Mouse (Mus musculus): ENCODE data around the gene E430018J23Rik.
"Not testable (repeated sequence)": the region's sequence is repeated elsewhere in the genome, so short reads cannot be mapped to it uniquely, and the experiment has no call there.

E430018J23Rik gene

DNA sequence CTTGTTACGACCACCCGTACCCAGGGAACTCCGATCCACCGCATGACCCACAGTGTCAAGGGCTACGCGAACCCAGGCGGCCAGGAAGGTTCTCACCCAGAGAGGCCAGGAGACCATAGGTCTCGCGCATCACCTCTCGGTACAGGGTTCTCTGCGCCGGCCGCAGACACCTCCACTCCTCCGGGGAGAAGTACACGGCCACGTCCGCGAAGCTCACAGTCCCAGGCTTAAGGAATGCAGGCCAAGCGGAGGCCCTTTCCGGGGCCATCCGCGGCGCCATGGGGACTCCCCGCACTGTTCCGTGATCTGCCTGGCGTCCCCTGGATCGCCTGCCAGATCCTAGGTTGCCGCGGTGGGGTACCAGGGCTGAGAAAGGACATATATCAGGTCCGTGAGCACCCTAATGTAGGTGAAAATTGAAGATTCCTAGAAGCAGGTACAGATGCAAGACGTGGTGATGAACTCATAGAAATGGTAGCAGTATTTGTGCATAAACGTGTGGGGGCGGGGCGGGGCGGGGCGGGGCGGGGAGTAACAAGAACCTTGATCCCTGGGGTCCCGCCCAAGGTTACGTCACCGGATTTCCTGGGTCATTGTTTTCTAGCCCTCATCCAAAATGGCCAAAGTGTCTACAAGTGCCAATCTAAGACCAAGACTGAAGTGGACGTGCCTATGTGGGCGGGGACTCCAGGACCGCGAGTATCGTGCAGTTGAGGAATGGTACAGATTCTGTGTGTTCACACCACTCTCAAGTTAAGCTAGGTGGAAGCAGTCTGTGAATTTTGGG, at the start of gene E430018J23Rik:
TSS of gene E430018J23Rik (minus strand) at position 473 of the 787 bp plus-strand sequence.
- peak; percentile 96 for DNase-seq (ENCODE audit: low spot score)

DNA sequence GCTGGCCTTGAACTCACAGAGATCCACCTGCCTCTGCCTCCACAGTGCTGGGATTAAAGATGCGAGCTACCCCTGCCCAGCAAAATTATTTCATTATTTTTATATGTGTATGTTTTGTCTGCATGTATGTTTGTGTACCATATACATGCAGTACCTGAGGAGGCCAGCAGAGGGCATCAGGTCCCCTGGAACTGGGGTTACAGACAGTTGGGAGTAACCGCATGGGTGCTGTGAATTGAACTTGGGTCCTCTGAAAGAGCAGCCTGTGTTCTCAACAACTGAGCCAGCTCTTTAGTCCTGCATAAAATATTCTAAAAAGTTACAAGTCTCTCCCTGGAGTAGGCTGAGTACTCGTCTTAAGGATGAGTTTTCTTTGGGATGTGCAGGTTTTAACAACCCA, 44.3 kb upstream of the E430018J23Rik start:
- DNase-seq (ENCODE audit: low spot score), result no peak

DNA sequence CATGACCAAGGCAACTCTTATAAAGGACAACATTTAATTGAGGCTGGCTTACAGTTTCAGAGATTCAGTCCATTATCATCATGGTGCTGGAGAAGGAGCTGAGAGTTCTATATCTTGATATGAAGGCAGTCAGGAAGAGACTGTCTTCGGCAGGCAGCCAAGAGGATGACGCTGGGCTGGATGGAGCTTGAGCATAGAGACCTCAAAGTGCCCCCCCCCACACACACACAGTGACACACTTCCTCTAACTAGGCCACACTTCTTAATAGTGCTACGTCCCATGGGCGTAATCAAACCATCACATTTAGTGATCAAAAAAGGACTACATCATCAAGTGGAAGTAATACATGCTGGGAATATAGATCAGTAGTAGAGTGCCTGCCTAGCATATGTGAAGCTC, 41.8 kb upstream of the E430018J23Rik start:
- DNase-seq (ENCODE audit: low spot score), result no peak

DNA sequence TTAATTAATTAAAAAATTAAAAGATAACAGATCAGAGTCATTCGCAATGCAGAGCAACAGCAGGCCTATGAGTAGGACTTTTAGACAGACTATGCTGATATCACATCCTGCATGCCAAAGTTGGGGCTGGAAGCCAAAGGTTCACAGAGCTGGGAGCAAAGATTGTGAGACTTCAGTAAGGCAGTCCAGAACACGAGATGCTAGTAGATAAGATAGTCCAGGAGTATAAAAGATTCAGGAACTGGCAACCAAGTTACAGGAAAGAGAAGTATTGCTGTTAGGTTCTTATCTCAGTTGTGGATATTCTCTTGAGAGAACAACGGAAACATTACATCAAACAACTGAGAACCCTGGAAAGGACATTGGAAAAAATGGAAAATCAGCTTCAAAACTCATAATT, 32.9 kb upstream of the E430018J23Rik start:
- no peak for DNase-seq (ENCODE audit: low spot score)

DNA sequence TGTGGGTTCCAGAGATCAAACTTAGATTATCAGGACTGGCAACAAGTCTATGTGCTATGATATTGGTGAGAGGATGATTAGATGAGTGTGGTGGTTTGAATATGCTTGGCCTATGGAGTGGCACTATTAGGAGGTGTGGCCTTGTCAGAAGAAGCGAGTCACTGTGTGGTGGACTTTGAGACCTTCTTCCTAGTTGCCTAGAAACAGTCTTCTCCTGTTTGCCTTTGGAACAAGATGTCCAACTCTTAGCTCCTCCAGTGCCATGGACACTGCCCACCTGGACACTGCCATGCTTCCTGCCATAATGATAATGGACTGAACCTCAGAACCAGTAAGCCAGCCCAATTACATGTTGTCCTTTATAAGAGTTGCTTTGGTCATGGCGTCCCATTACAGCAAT, 32.5 kb upstream of the E430018J23Rik start:
- DNase-seq (ENCODE audit: low spot score), result no peak

DNA sequence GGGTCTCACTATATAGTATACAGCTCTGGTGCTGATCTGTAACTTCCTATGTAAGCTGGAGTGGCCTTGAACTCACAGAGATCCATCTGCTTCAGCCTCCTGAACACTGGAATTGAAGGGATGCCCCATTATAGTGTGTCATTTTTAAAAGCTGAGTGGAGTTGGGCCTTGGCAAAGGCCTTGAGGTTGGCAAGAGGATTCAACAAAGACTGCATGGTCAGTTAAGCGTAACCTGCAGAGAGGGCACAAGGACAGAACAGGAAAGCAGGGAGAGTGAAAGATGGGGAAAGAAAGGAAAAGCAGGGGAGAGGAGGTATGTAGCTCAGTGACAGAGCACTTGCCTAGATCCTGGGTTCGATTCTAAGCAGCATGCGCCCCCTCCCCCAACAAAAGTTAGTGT, 31.9 kb upstream of the E430018J23Rik start:
- DNase-seq (ENCODE audit: low spot score), result no peak

DNA sequence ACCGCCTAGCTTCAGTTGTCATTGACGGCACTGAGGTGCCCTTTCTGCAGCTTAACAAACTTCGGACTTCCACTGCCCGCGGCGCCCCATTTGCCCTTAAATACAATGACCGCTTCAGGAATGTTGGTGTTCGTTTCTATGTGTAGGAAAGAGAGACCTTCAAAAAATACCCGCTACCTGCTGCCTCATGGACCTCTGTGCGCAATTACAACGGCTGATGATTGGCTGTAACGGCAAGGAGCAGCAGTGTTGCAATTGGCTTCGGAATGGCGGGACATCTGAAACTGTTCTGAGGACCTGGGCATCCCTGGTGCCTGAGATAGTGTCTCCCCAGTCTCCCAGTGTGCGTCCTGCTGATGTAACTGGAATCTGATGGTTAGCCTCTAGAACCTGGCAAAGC, 28.8 kb upstream of the E430018J23Rik start:
- DNase-seq (ENCODE audit: low spot score), result no peak

DNA sequence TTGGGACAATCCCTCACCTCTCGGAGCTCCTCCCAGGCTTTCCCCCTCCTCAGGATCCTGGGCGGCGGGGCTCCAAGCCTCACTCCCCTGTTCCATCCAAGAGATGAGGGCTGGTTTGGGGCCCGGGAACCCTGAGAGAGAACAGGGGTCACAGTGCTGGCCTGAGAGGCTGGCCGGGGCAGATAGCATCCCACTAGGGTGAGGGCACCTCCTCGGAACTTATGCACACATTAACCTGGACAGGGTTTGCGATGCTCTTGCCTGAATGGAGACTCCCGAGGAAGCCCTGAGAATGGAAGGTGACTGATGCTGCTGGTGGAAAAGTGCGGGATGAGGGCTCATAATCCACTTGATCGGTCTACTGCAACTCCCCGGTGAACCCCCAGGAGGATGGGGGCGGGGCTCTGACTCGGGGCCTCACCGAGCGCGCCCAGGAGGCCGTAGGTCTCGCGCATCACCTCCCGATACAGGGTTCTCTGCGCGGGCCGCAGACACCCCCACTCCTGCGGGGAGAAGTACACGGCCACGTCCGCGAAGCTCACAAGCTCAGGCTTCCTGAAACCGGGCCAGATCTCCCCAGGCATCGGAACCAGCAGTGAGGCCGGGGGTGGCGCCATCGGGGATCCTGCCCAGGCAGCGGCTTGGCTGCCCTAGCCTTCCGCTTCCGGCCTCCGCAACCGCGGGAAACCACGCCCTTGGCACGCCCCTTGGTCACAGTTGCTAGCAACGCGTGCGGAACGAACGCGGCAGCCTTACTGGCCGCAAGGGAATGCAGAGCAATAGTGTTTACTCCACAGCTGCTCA, 28.2 kb upstream of the E430018J23Rik start, which contains the start of gene Zfp688:
TSS of gene Zfp688 (minus strand) at position 681 of the 804 bp plus-strand sequence.
- DNase-seq (ENCODE audit: low spot score), result peak; percentile 93

DNA sequence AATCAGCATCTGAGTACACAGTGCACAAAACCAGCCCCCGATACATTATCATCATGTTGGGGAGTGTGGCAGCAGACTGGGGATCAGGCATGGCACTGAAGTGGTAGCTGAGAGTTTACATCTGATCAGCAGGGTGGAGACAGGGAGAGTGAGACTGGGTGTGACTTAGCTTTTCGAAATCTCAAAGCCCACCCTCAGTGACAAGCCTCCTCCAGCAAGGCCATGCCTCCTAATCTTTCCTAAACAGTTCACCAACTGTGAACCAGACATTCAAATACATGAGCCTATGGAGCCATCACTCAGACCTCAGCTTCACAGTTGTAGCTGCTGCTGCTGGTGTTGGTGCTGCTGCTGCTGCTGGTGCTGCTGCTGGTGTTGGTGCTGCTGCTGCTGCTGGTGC, 18.0 kb upstream of the E430018J23Rik start:
- no peak for DNase-seq (ENCODE audit: low spot score)

DNA sequence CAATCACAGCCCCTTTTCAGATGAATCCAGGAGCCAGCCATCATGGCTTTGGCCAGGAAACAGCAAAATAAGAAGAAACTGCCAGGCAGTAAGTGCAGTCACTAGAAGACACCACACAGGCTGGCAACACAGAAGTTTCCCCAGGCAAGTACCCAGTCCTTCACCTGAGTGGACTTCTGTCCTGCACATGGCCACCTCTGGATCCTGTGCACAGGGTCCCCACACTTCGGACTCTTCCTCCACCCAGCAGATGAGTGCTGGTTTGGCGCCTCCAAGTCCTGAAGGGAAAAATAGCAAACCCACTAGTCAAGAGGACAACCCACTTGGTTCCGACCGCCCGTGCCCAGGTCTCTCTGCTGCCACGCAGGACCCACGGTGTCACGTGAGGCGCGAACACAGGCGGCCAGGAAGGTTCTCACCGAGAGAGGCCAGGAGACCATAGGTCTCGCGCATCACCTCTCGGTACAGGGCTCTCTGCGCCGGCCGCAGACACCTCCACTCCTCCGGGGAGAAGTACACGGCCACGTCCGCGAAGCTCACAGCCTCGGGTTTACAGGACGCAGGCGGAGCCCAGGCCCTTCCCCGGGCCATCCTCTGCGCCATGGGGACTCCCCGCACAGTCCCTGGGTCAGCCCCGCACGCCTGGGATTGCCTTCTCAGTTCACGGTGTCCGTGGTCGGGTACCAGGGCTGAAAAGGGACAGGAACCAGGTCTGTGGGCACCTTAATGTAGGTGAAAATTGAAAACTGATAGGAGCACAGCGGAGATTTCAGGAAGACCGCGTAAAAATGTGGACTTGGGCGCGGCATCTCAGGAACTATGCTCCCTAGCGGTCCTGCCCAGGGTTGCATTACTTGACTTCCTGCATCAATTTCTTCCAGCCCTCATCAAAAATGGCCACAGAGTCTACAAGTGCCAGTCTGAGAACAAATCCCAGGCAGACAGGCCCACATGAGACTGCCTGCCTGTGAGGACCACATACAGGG, 12.9 kb upstream of the E430018J23Rik start, which contains the start of gene Zfp764:
TSS of gene Zfp764 (minus strand) at position 821 of the 986 bp plus-strand sequence.
- DNase-seq (ENCODE audit: low spot score), result peak; percentile 82

DNA sequence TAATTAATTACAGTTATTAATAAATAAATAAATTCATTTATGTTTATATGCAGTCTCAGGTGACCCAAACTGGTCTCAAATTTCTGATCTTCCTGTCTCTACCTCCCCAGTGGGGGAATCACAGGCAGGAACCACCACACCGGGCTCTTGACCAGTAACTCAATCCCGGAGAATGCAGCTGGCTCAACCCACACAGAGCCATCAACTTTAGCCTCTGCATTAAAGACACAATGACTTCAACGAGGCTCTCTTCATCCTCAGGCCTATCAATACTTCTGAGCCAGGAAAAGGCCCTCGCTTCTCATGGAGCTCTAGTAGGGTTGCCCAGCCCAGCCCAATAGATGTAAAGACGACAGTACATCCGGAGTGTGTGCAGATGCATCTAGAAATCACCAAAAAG, 10.7 kb upstream of the E430018J23Rik start:
- not testable (repeated sequence) for DNase-seq (ENCODE audit: low spot score)

DNA sequence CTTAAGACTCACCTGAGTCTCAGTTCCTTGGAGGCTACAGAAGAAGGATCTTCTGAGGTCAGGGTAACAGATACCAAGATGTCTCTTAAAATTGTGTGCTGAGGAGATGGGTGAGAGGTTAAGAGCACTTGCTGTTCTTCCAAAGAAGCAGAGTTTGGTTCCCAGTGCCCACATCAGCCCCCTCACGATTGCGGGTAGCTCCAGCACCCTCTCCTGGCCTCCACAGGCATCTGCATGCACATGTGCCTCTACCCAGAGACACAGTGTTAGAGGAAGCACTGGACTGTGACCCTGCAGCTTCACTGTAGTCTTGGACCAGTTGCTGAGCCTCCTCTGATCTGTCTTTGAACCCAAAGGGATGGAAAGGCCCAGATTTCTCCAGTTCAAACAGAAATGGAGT, 9.6 kb upstream of the E430018J23Rik start:
- no peak for DNase-seq (ENCODE audit: low spot score)

DNA sequence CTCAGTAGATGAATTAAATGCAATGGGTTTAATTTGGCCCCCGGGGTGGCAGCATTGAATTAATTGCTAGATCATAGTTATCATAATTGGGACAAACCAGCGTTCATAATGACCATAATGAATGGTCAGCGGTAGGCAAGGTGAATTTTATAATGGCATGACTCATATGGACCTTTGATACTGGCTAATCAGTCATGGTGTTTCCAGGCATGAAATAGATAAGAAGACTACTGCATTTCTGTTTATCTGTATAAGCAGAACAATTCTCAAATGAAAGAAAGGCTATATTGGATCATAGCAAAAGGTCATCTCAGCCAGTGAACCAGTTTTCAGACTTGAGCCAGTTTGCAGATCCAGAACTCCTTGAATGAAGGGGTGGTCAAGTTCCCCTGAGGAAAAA, 6.9 kb upstream of the E430018J23Rik start:
- DNase-seq (ENCODE audit: low spot score), result no peak

DNA sequence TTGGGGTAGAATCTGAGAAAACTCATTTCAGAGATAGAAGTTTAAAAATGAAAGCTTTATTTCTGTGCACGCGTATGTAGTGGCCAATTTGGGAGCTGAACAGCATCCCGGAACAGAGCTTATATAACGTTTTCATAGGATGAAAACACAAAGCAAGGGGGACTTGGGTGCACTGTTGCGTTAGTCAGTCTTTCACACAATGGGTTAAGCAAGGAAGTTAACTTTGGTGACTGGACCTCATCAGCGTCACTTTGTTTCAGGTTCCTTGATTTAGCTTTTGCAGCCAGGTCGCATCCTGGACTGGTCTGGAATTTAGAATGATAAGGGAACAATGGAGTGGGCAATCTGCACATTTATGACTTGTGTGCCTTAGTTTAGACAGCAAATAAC, 510 bp upstream of the E430018J23Rik start:
- no peak for DNase-seq (ENCODE audit: low spot score)

DNA sequence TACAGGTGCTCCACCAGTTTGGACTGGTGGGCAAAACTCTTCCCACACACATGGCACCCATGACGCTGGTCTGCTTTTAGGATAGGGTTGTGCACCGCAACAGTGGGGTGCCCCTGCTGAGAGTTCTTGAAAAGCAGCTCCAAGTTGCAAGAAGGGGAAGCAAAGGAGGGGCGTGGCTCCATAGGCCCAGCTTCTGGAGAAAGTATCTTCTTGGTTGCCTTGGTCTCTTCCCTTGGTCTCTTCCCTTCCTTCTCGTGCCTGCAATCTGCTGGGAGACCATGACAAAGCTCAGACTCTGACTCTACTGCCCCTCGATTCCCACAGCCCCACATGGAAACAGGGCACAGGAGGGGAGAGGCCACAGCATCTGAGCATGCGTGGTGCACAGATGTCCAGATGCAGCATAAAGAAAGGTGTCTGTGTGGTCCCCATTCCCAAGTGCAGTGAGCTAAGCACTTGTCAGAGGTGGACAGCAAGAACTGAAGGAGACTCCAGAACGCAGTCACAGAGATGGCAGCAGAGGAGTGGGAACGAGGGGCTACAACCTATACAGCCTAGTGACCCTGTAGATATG, 1.1 kb downstream of the E430018J23Rik start:
- no peak for DNase-seq (ENCODE audit: low spot score)

DNA sequence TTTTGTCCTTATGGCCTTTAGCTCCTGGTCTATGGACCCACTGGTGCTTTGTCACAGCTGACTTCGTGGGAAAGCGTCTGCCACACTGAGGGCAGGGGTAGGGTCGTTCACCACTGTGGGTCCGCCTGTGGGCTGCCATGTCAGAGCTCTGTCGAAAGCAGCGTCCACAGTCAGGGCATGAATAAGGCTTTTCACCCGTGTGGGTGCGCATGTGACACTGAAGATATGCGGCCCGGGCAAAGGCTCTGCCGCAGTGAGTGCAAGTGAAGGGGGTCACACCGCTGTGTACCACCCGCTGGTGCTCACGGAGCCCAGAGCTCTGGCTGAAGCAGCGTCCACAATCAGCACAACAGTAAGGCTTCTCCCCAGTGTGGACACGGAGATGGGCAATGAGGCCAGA, 1.9 kb downstream of the E430018J23Rik start:
- no peak for DNase-seq (ENCODE audit: low spot score)

DNA sequence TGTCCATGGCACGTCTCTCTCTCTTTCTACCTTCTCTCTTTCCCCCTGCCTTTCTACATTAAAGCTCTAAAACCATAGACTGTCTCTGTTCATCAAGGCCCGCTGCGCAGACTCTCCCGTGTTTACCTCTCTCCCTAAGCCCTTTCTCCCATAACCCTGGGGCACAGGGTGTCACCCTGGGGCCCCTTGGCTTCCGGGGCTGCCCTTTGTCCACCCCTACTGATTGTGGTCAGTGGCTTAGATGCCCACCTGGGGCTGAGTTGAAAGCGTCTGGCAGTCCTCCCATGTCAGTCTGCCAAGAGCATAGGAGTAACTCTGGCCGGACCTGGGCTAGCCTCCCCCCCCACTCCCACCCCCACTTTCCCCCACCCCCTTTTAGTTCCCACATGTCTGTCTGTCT, 3.1 kb downstream of the E430018J23Rik start:
- DNase-seq (ENCODE audit: low spot score), result no peak

DNA sequence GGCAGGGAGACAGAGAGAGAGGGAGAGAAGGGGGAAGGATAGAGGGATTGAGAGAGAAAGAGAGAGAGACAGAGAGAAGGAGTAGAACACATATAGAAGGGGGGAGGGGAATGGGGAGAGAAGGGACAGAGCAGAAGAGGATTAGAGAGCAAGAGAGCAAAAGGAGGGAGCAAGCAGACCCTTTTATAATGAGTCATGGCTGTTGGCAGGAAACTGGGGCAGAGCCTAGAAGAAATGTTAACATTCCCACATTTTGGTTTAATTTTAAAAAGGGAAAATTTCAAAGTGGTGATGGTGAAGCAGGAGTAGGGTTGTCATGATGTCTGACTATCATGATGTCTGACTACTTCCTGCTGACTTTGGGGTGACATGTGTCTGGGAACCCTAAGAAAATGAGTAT, 5.2 kb downstream of the E430018J23Rik start:
- DNase-seq (ENCODE audit: low spot score), result not testable (repeated sequence)

DNA sequence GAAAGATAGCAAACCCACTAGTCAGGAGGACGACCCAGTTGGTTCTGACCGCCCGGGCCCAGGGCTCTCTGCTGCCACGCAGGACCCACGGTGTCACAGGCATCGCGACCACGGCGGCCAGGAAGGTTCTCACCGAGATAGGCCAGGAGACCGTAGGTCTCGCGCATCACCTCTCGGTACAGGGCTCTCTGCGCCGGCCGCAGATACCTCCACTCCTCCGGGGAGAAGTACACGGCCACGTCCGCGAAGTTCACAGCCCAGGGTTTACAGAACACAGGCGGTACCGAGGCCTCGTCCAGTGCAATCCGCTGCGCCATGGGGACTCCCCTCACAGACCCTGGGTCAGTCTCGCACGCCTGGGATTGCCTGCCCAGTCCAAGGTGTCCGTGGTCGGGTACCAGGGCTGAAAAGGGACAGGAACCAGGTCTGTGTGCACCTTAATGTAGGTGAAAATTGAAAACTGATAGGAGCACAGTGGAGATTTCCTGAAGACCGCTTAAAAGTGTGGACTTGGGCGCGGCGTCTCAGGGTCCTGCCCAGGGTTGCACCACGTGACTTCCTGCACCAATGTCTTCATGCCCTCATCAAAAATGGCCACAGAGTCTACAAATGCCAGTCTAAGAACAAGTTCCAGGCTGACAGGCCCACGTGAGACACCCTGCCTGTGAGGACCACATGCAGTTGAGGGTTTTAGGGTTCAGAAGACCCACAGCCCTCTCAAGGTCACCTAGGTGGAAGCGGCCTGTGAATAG, 6.6 kb downstream of the E430018J23Rik start, which contains the start of gene 9130019O22Rik:
TSS of gene 9130019O22Rik (minus strand) at position 526 of the 752 bp plus-strand sequence.
- peak; percentile 87 for DNase-seq (ENCODE audit: low spot score)

DNA sequence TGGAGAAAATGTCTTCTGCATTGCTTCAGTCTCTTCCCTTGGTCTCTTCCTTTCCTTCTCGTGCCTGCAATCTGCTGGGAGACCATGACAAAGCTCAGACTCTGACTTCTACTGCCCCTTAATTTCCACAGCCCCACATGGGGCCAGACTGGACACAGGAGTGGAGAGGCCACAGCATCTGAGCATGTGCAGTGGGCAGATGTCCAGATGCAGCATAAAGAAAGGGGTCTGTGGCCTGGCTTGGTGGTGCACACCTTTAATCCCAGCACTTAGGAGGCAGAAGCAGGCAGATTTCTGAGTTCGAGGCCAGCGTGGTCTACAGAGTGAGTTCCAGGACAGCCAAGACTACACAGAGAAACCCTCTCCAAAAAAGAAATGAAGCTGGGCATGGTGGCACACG, 7.9 kb downstream of the E430018J23Rik start:
- DNase-seq (ENCODE audit: low spot score), result not testable (repeated sequence)
